Mouse (Mus musculus) right cerebral cortex, postnatal 25 days (tissue): ENCODE results near the gene Brk1.

ENCODE experiments used
- DNase-seq: peaks from one replicate; pipeline ENCODE4 v3.0.0; 2022

Brk1 gene

DNA sequence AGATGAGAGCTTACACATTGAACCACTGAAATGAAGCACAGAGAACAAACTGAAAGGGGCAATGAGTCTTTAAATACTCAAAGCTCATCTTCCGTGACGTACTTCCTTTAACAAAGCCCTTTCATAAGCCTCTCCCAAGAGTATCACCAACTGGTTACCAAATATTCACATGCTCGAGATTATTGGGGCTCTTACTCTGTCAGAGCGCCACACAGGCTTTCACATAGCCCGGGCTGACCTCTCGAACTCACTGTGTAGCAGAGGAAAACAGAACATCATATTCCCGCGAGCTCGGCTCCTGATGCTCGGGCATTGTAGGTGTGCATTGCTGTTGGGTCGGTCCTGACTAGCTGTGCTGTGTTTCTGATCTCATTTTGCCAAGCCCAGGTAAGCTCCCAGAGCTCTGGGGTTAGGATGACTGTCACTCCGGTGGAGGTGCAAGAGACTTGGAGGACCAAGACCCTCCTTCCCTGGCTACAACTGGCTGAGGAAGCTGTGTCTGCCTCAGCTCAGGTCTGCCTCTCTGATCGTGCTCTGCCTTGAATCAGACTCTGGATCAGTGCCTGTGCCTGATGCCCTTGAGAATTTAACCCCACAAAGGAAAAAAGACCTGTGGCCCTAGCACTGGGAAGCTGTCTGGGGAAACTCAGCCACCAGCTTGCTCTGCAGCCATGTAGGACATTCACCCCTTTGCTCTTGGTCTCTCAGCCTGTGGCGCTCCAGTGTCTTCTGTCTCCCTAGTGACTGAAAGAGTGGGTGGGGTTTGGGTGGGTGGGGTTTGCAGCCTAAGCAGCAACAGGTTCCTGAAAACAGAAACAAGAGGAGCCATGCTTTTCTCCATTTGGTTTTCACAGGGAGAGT is 56.1 kb downstream of the Brk1 start:
- no peak for DNase-seq

- no peak for DNase-seq
These were observed 57.0 kb downstream of the Brk1 start for GRCm38 (mm10) chr6:113661353-113662241.

DNA sequence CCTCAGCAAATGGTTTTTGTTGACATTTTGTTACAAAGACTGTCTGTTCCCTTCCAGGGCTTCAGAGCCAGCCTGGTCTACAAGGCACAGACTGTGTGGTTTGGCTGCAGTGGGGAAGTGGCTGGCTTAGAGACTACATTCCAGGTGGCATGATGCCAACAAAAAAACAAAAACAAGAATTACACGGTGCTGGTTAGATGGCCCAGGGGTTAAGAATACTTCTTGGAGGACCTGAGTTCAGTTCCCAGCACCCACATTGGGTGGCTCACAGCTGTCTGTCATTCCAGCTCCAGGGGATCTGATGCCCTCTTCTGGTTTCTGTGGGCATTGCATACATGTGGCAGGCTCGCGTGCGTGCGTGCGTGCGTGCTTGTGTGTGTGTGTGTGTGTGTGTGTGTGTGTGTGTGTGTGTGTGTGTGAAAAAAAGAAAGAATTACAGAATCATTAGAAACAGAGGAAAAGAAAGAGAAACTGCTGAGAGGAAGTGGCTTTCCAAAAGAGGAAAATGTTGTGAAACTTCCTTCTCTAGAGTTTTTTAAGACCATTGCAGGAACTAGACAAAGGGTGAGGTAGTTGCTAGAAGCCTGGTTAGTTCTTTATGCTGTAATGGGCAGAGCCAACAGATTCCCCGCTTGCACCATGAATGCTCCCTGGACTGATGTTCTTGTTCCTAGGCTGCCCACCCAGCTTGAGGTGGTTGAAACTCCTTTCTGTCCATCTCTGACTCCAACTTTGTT is 58.6 kb downstream of the Brk1 start:
- no peak for DNase-seq

DNA sequence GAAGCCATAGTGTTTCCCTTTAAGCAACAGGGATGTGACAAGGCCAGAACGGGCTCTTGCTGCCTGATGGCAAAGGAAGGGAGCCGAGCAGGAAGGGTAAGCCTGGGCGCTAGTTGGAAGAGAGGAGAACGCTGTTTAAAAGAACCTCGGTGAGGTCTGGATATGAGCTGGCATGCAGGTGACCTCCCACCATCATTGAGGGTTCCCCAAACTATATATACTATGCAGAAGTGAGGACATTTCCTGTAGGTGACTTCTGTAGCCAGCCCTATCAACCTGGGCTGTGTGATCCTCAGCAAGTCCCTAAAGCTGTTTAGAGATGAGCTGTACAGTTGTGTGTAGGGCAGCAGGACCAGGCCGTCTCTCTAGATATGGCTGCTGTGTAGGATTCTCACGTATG is 59.7 kb downstream of the Brk1 start:
- DNase-seq = no peak
